Mouse (Mus musculus): Measurements from ENCODE around the gene Rpl18.

DNA sequence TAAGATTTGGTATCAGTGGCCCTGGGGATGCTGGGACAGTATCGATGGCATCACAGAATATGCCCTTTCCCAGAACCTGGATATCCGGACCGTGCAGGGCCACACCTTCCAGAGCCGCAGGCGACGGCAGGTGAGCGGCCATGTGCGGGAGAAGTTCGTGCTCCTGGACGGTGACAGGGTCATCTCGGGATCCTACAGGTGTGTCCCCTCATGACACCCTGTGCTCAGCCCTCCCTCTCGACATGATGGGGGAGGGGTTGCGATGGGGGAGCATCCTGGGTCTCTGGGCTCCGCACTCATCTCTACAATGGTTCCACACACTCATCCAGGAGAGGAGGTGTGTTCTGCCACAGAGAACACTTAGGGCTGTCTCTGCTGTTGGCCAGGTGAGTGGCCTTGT lies 8.5 kb downstream of the Rpl18 start:
- TF ChIP-seq POLR2A (IDR thresholded peaks at IDR 0.05; ENCODE audit: borderline replicate concordance, extremely low read depth, insufficient read depth, insufficient read length, poor library complexity, severe bottlenecking), result no peak
- no peak for TF ChIP-seq CTCF (IDR thresholded peaks at IDR 0.05; ENCODE audit: borderline replicate concordance, extremely low read depth, insufficient read depth, insufficient read length)

Data from brain, embryonic 14.5 days (tissue).